Mouse (Mus musculus): ENCODE measurements around the gene Kcne3. TPM values are rescaled to one million over a fixed set of nuclear protein-coding genes. Genes with fewer than 3 reads are reported as not detected.

The Kcne3 gene
- total RNA-seq, 2 experiments from 2014 or later: 1.8 to 3.8 TPM

Other genes with a start within 250 kb of the Kcne3 start
- gene Rnf169, start 196.1 kb upstream of the Kcne3 start, total RNA-seq (2021): 10 to 100 TPM; 16.1 to 16.9 TPM
- not detected for gene Chrdl2, start 170.3 kb upstream of the Kcne3 start, total RNA-seq (2021)
- 10 to 100 TPM; 28.9 to 29.1 TPM for gene Pold3, start 54.9 kb upstream of the Kcne3 start, total RNA-seq (2021)
- 1 to 10 TPM; 6.8 to 7.7 TPM for gene Lipt2, start 17.2 kb upstream of the Kcne3 start, total RNA-seq (2021)
- 1 to 10 TPM; 5.6 to 6.1 TPM for gene Pgm2l1, start 50.9 kb downstream of the Kcne3 start, total RNA-seq (2021)
- 10 to 100 TPM; 10.5 to 11.1 TPM for gene P4ha3, start 109.0 kb downstream of the Kcne3 start, total RNA-seq (2021)
- 10 to 100 TPM; 11.5 to 15.0 TPM for gene C2cd3, start 195.7 kb downstream of the Kcne3 start, total RNA-seq (2021)
- gene Ppme1, start 195.8 kb downstream of the Kcne3 start, total RNA-seq (2021): 10 to 100 TPM; 50.7 to 56.0 TPM